ENCODE assay signal across 8 mouse cellular contexts in the genomic region with DNA sequence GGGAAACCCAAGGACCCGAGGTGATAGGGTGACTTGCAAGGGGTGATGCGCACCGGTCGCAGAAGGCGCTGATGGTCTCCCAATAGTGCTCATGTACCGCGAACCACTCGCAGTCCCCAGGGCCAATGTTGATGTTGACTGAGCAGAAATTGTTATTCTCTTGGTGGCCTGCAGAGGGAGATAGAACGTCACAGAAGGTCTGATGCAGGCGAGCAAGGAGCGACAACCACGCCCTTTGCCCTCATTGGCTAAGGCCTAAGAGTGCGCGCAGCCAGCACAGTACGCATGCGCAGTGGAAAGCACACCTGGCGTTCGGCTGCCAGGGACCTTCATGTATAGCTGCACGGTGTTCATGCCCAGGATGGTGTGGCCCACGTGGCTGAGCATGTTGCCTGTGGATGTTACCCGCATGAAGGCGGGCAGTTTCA. TPM values are rescaled to one million over a fixed set of nuclear protein-coding genes. Genes with fewer than 3 reads are reported as not detected.
DNase-seq lines count a peak whose midpoint lies in the region; ATAC-seq and TF ChIP-seq lines count a peak whose summit lies in the region.

No protein-coding gene starts in this region.

- peak; percentile 100 for TF ChIP-seq EP300 in heart, adult 2 months (IDR thresholded peaks at IDR 0.05; ENCODE audit: insufficient read depth, low read depth, low read length)

- 0 out of 2 replicates have a peak overlapping the region, but pooled peaks have one; percentile 23 for H3K27ac ChIP-seq in embryonic facial prominence, embryonic 12.5 days
- H3K27ac ChIP-seq in heart, adult 2 months: peak overlapping the region; percentile 42
- H3K27ac ChIP-seq in limb, embryonic 13.5 days: no peak overlapping the region
- 0 out of 2 replicates have a peak overlapping the region, but pooled peaks have one; percentile 2 for H3K27ac ChIP-seq in midbrain, embryonic 15.5 days

- peak; percentile 94 for TF ChIP-seq CTCF in heart, adult 2 months (IDR thresholded peaks at IDR 0.05)

- ATAC-seq in embryonic facial prominence, embryonic 12.5 days (ENCODE audit: insufficient number of reproducible peaks, insufficient read depth, low FRiP score, low TSS enrichment): peak; percentile 53
- peak; percentile 49; the same call in 1 of the 2 replicates for ATAC-seq in limb, embryonic 13.5 days (ENCODE audit: low FRiP score, low read depth)
- peak; percentile 70 for ATAC-seq in midbrain, embryonic 15.5 days (replicated peaks)

- no peak overlapping the region for H3K4me3 ChIP-seq in embryonic facial prominence, embryonic 12.5 days
- H3K4me3 ChIP-seq in heart, adult 2 months: no peak overlapping the region
- H3K4me3 ChIP-seq in limb, embryonic 13.5 days: no peak overlapping the region
- H3K4me3 ChIP-seq in midbrain, embryonic 15.5 days: no peak overlapping the region

- peaks cover 65% of the 10 kb centered on the region for H3K36me3 ChIP-seq in embryonic facial prominence, embryonic 12.5 days
- no peaks in the 10 kb centered on the region for H3K36me3 ChIP-seq in heart, adult 2 months (ENCODE audit: control insufficient read depth, insufficient read depth, low read length)
- peaks cover 68% of the 10 kb centered on the region for H3K36me3 ChIP-seq in limb, embryonic 13.5 days
- peaks cover 61% of the 10 kb centered on the region for H3K36me3 ChIP-seq in midbrain, embryonic 15.5 days (replicated peaks)

- H3K79me2 ChIP-seq in heart, adult 2 months (replicated peaks; ENCODE audit: control insufficient read depth, insufficient read depth, low read length): no peaks in the 10 kb centered on the region

- 15% methylated on average over 22 of the region's 22 CpGs for WGBS in embryonic facial prominence, embryonic 12.5 days
- WGBS in heart, adult 2 months: 17% methylated on average over 22 of the region's 22 CpGs
- WGBS in limb, embryonic 13.5 days: 18% methylated on average over 22 of the region's 22 CpGs
- WGBS in midbrain, embryonic 15.5 days: 19% methylated on average over 22 of the region's 22 CpGs

- peaks cover 37% of the 10 kb centered on the region for H3K4me1 ChIP-seq in embryonic facial prominence, embryonic 12.5 days
- peaks cover 3% of the 10 kb centered on the region for H3K4me1 ChIP-seq in heart, adult 2 months (ENCODE audit: control insufficient read depth, insufficient read depth, low read length)
- H3K4me1 ChIP-seq in limb, embryonic 13.5 days: peaks cover 51% of the 10 kb centered on the region
- H3K4me1 ChIP-seq in midbrain, embryonic 15.5 days: peaks cover 13% of the 10 kb centered on the region

- intact Hi-C loops in heart, adult 2 months (cut with DNase I): loop anchor here (1.0 to 10.0 kb wide), 4 partner anchors 18 to 296 kb away; no protein-coding TSS in a partner anchor

- 0 out of 2 replicates have a peak overlapping the region, but pooled peaks have one; percentile 19 for H3K4me2 ChIP-seq in embryonic facial prominence, embryonic 12.5 days (replicated peaks)
- no peak overlapping the region for H3K4me2 ChIP-seq in limb, embryonic 13.5 days (replicated peaks)
- H3K4me2 ChIP-seq in midbrain, embryonic 15.5 days: no peak overlapping the region

- H3K9ac ChIP-seq in embryonic facial prominence, embryonic 12.5 days: no peak overlapping the region
- no peak overlapping the region for H3K9ac ChIP-seq in heart, adult 2 months (ENCODE audit: low read depth, low read length)
- 0 out of 2 replicates have a peak overlapping the region, but pooled peaks have one; percentile 32 for H3K9ac ChIP-seq in limb, embryonic 13.5 days
- no peak overlapping the region for H3K9ac ChIP-seq in midbrain, embryonic 15.5 days

- peak; percentile 79 for DNase-seq in ovary, adult 18-20 months (ENCODE audit: low spot score)
- no peak for DNase-seq in ovary, postnatal 10 days (ENCODE audit: low spot score)
- DNase-seq in heart, adult 2 months: peak; percentile 82 to 89
- DNase-seq in kidney, adult 8-10 months: peak; percentile 92 to 94
- peak; percentile 74 to 89 for DNase-seq in spleen, postnatal 10 days (ENCODE audit: low spot score in 2 of 2)

- peak; percentile 64; the same call in 1 of the 2 replicates for TF ChIP-seq POLR2A in heart, adult 2 months (IDR thresholded peaks at IDR 0.05; ENCODE audit: insufficient read depth, low read depth, low read length)

- no peaks in the 10 kb centered on the region for H3K9me3 ChIP-seq in embryonic facial prominence, embryonic 12.5 days
- H3K9me3 ChIP-seq in limb, embryonic 13.5 days: no peaks in the 10 kb centered on the region
- H3K9me3 ChIP-seq in midbrain, embryonic 15.5 days: no peaks in the 10 kb centered on the region

- peaks cover 8% of the 10 kb centered on the region; the same call in 1 of the 2 replicates for H3K27me3 ChIP-seq in embryonic facial prominence, embryonic 12.5 days
- no peaks in the 10 kb centered on the region for H3K27me3 ChIP-seq in heart, adult 2 months (ENCODE audit: control insufficient read depth, insufficient read depth, low read length)
- no peaks in the 10 kb centered on the region for H3K27me3 ChIP-seq in limb, embryonic 13.5 days
- H3K27me3 ChIP-seq in midbrain, embryonic 15.5 days (replicated peaks): 0 out of 2 replicates have a peak, but pooled peaks cover 6% of the 10 kb centered on the region

RNA-seq across cellular contexts. Expression of gene Tmem88, which starts 3.2 kb away (rescaled TPM):
- polyA plus RNA-seq in embryonic facial prominence, embryonic 12.5 days (2016; fragmentation: Nextera tagmentation; extraction: Ambion mirVana): 18.1 and 21.3 TPM in 2 replicates
- total RNA-seq in heart, adult 2 months (2021): 10 to 100 TPM; 20.4 to 21.4 TPM
- 61.4 and 66.4 TPM in 2 replicates for polyA plus RNA-seq in heart, adult 2 months (2012; rRNA removed)
- polyA plus RNA-seq in limb, embryonic 13.5 days (2015; fragmentation: Nextera tagmentation; extraction: Ambion mirVana): 24.0 and 25.6 TPM in 2 replicates
- 6.5 and 7.0 TPM in 2 replicates for polyA plus RNA-seq in midbrain, embryonic 15.5 days (2015; fragmentation: Nextera tagmentation; extraction: Ambion mirVana)

RNA-seq across cellular contexts. Expression of gene Cyb5d1, which starts 5.8 kb away (rescaled TPM):
- 44.6 and 50.0 TPM in 2 replicates for polyA plus RNA-seq in embryonic facial prominence, embryonic 12.5 days (2016; fragmentation: Nextera tagmentation; extraction: Ambion mirVana)
- 10 to 100 TPM; 27.9 to 32.1 TPM for total RNA-seq in heart, adult 2 months (2021)
- polyA plus RNA-seq in heart, adult 2 months (2012; rRNA removed): 19.9 and 29.8 TPM in 2 replicates
- 35.6 and 38.1 TPM in 2 replicates for polyA plus RNA-seq in limb, embryonic 13.5 days (2015; fragmentation: Nextera tagmentation; extraction: Ambion mirVana)
- polyA plus RNA-seq in midbrain, embryonic 15.5 days (2015; fragmentation: Nextera tagmentation; extraction: Ambion mirVana): 32.7 and 33.5 TPM in 2 replicates

RNA-seq across cellular contexts. Expression of gene Naa38, which starts 5.9 kb away (rescaled TPM):
- 126 and 129 TPM in 2 replicates for polyA plus RNA-seq in embryonic facial prominence, embryonic 12.5 days (2016; fragmentation: Nextera tagmentation; extraction: Ambion mirVana)
- 100 to 1,000 TPM; 102 to 113 TPM for total RNA-seq in heart, adult 2 months (2021)
- 128 and 145 TPM in 2 replicates for polyA plus RNA-seq in heart, adult 2 months (2012; rRNA removed)
- 127 and 137 TPM in 2 replicates for polyA plus RNA-seq in limb, embryonic 13.5 days (2015; fragmentation: Nextera tagmentation; extraction: Ambion mirVana)
- 96.8 and 101 TPM in 2 replicates for polyA plus RNA-seq in midbrain, embryonic 15.5 days (2015; fragmentation: Nextera tagmentation; extraction: Ambion mirVana)

RNA-seq across cellular contexts. Expression of gene Kdm6b, which starts 12.3 kb away (rescaled TPM):
- 42.3 and 43.4 TPM in 2 replicates for polyA plus RNA-seq in embryonic facial prominence, embryonic 12.5 days (2016; fragmentation: Nextera tagmentation; extraction: Ambion mirVana)
- total RNA-seq in heart, adult 2 months (2021): 10 to 100 TPM; 19.7 to 27.8 TPM
- 6.5 and 8.6 TPM in 2 replicates for polyA plus RNA-seq in heart, adult 2 months (2012; rRNA removed)
- 47.3 and 49.3 TPM in 2 replicates for polyA plus RNA-seq in limb, embryonic 13.5 days (2015; fragmentation: Nextera tagmentation; extraction: Ambion mirVana)
- polyA plus RNA-seq in midbrain, embryonic 15.5 days (2015; fragmentation: Nextera tagmentation; extraction: Ambion mirVana): 41.3 and 45.3 TPM in 2 replicates

RNA-seq across cellular contexts. Expression of gene Chd3, which starts 32.0 kb away (rescaled TPM):
- polyA plus RNA-seq in embryonic facial prominence, embryonic 12.5 days (2016; fragmentation: Nextera tagmentation; extraction: Ambion mirVana): 130 and 135 TPM in 2 replicates
- total RNA-seq in heart, adult 2 months (2021): 10 to 100 TPM; 18.3 to 20.2 TPM
- 20.3 and 22.2 TPM in 2 replicates for polyA plus RNA-seq in heart, adult 2 months (2012; rRNA removed)
- 117 and 119 TPM in 2 replicates for polyA plus RNA-seq in limb, embryonic 13.5 days (2015; fragmentation: Nextera tagmentation; extraction: Ambion mirVana)
- polyA plus RNA-seq in midbrain, embryonic 15.5 days (2015; fragmentation: Nextera tagmentation; extraction: Ambion mirVana): 98.2 and 102 TPM in 2 replicates
